Mouse (Mus musculus): ENCODE results near the gene Gjc1. TPM values are rescaled to one million over a fixed set of nuclear protein-coding genes. Genes with fewer than 3 reads are reported as not detected.

Gene Gjc1
- total RNA-seq, 2 experiments from 2014 or later = 27.4 to 29.2 TPM

GRCm38 (mm10) chr11:102819783-102820385 is 384 bp upstream of the Gjc1 start:
- intact Hi-C loops (cut with DNase I) = loop anchor here (2.0 kb wide), 1 partner anchor 43 kb away; no protein-coding TSS in a partner anchor

GRCm38 (mm10) chr11:102818121-102819020 is 1.1 kb downstream of the Gjc1 start:
- no peak for DNase-seq (ENCODE audit: low spot score)

More at GRCm38 (mm10) chr11:102819783-102820385, 384 bp upstream of the Gjc1 start:
- DNase-seq (ENCODE audit: low spot score) = no peak

GRCm38 (mm10) chr11:102814881-102815280 is 4.6 kb downstream of the Gjc1 start:
- no peak for DNase-seq (ENCODE audit: low spot score)

More at GRCm38 (mm10) chr11:102818121-102819020, 1.1 kb downstream of the Gjc1 start:
- intact Hi-C loops (cut with DNase I) = loop anchor here (2.0 kb wide), 1 partner anchor 42 kb away; no protein-coding TSS in a partner anchor

GRCm38 (mm10) chr11:102810721-102811485 is 8.6 kb downstream of the Gjc1 start:
- DNase-seq (ENCODE audit: low spot score) = no peak
- intact Hi-C loops (cut with DNase I) = no loop called here

More at GRCm38 (mm10) chr11:102814881-102815280, 4.6 kb downstream of the Gjc1 start:
- intact Hi-C loops (cut with DNase I) = no loop called here

GRCm38 (mm10) chr11:102808246-102808645 is 11.3 kb downstream of the Gjc1 start:
- intact Hi-C loops (cut with DNase I) = no loop called here
- no peak for DNase-seq (ENCODE audit: low spot score)

- no peak for DNase-seq (ENCODE audit: low spot score)
- intact Hi-C loops (cut with DNase I) = no loop called here
Observed at GRCm38 (mm10) chr11:102803453-102803852, 16.0 kb downstream of the Gjc1 start.

- DNase-seq (ENCODE audit: low spot score) = no peak
- intact Hi-C loops (cut with DNase I) = no loop called here
Observed at GRCm38 (mm10) chr11:102794157-102794556, 25.3 kb downstream of the Gjc1 start.

- intact Hi-C loops (cut with DNase I) = no loop called here
- no peak for DNase-seq (ENCODE audit: low spot score)
Observed at GRCm38 (mm10) chr11:102791682-102792445, 27.6 kb downstream of the Gjc1 start.

- intact Hi-C loops (cut with DNase I) = no loop called here
Observed at GRCm38 (mm10) chr11:102787688-102788177, 31.8 kb downstream of the Gjc1 start.

GRCm38 (mm10) chr11:102783443-102783842 is 36.1 kb downstream of the Gjc1 start:
- intact Hi-C loops (cut with DNase I) = no loop called here
- DNase-seq (ENCODE audit: low spot score) = no peak

More at GRCm38 (mm10) chr11:102787688-102788177, 31.8 kb downstream of the Gjc1 start:
- DNase-seq (ENCODE audit: low spot score) = no peak

- intact Hi-C loops (cut with DNase I) = no loop called here
- no peak for DNase-seq (ENCODE audit: low spot score)
Observed at GRCm38 (mm10) chr11:102781523-102781922, 38.0 kb downstream of the Gjc1 start.

- intact Hi-C loops (cut with DNase I) = no loop called here
- DNase-seq (ENCODE audit: low spot score) = no peak
Observed at GRCm38 (mm10) chr11:102780986-102781351, 38.5 kb downstream of the Gjc1 start.

- intact Hi-C loops (cut with DNase I) = no loop called here
- peak; percentile 59 for DNase-seq (ENCODE audit: low spot score)
Observed at GRCm38 (mm10) chr11:102780271-102780985, 39.1 kb downstream of the Gjc1 start.

- intact Hi-C loops (cut with DNase I) = no loop called here
- no peak for DNase-seq (ENCODE audit: low spot score)
Observed at GRCm38 (mm10) chr11:102779824-102780223, 39.7 kb downstream of the Gjc1 start.

- intact Hi-C loops (cut with DNase I) = no loop called here
- DNase-seq (ENCODE audit: low spot score) = no peak
Observed at GRCm38 (mm10) chr11:102779081-102779638, 40.3 kb downstream of the Gjc1 start.

GRCm38 (mm10) chr11:102778597-102778996 is 40.9 kb downstream of the Gjc1 start:
- intact Hi-C loops (cut with DNase I) = no loop called here
- no peak for DNase-seq (ENCODE audit: low spot score)

- intact Hi-C loops (cut with DNase I) = no loop called here
- DNase-seq (ENCODE audit: low spot score) = no peak
Observed at GRCm38 (mm10) chr11:102778165-102778564, 41.3 kb downstream of the Gjc1 start.

- DNase-seq (ENCODE audit: low spot score) = peak; percentile 70
- intact Hi-C loops (cut with DNase I) = loop anchor here (1.0 to 2.0 kb wide), 2 partner anchors 41 to 75 kb away; partner anchors contain the start of gene Gjc1
Observed at GRCm38 (mm10) chr11:102777598-102777997, 41.9 kb downstream of the Gjc1 start.

All from heart, postnatal 25 days (tissue).